In genomic region chr2:84617637-84618515, GRCm38 (mm10) we compare ENCODE assay signal across 8 mouse cellular contexts. TPM values are rescaled to one million over a fixed set of nuclear protein-coding genes. Genes with fewer than 3 reads are reported as not detected.
DNase-seq lines count a peak whose midpoint lies in the region; ATAC-seq lines count a peak whose summit lies in the region.

No protein-coding gene starts in this region.

- peaks cover 4% of the 10 kb centered on the region for H3K36me3 ChIP-seq in forebrain, embryonic 11.5 days (ENCODE audit: control insufficient read depth, insufficient read depth, low read length)
- H3K36me3 ChIP-seq in forebrain, embryonic 10.5 days (replicated peaks), result peaks cover 80% of the 10 kb centered on the region
- H3K36me3 ChIP-seq in heart, embryonic 15.5 days, result peaks cover 70% of the 10 kb centered on the region

- H3K9me3 ChIP-seq in forebrain, embryonic 11.5 days (ENCODE audit: control insufficient read depth, low read length), result no peaks in the 10 kb centered on the region
- no peaks in the 10 kb centered on the region for H3K9me3 ChIP-seq in forebrain, embryonic 10.5 days
- H3K9me3 ChIP-seq in heart, embryonic 15.5 days (replicated peaks), result no peaks in the 10 kb centered on the region

- H3K4me1 ChIP-seq in forebrain, embryonic 11.5 days (replicated peaks; ENCODE audit: control insufficient read depth, insufficient read depth, low read length), result no peaks in the 10 kb centered on the region
- no peaks in the 10 kb centered on the region for H3K4me1 ChIP-seq in forebrain, embryonic 10.5 days
- H3K4me1 ChIP-seq in heart, embryonic 15.5 days (replicated peaks), result peaks cover 20% of the 10 kb centered on the region

- H3K27ac ChIP-seq in forebrain, embryonic 11.5 days (ENCODE audit: low read depth, low read length), result no peak overlapping the region
- H3K27ac ChIP-seq in forebrain, embryonic 10.5 days, result no peak overlapping the region
- peak overlapping the region; percentile 76; the same call in 1 of the 2 replicates for H3K27ac ChIP-seq in heart, embryonic 15.5 days

- ATAC-seq in forebrain, embryonic 11.5 days (replicated peaks; ENCODE audit: low FRiP score), result peak; percentile 65; the same call in 1 of the 2 replicates
- ATAC-seq in heart, embryonic 15.5 days (replicated peaks; ENCODE audit: insufficient number of reproducible peaks, insufficient read depth, low FRiP score, low read depth), result peak; percentile 56; the same call in 1 of the 2 replicates
- ATAC-seq in monocyte, adult 5-6 weeks (replicated peaks; ENCODE audit: insufficient number of reproducible peaks, low FRiP score, low TSS enrichment, poor library complexity, severe bottlenecking), result peak; percentile 72; the same call in 1 of the 2 replicates

- H3K4me3 ChIP-seq in forebrain, embryonic 11.5 days (ENCODE audit: low read depth, low read length), result no peak overlapping the region
- H3K4me3 ChIP-seq in forebrain, embryonic 10.5 days, result no peak overlapping the region
- H3K4me3 ChIP-seq in heart, embryonic 15.5 days, result no peak overlapping the region

- H3K27me3 ChIP-seq in forebrain, embryonic 11.5 days (ENCODE audit: control insufficient read depth, insufficient read depth, low read length), result no peaks in the 10 kb centered on the region
- no peaks in the 10 kb centered on the region for H3K27me3 ChIP-seq in forebrain, embryonic 10.5 days (ENCODE audit: poor library complexity, severe bottlenecking)
- no peaks in the 10 kb centered on the region for H3K27me3 ChIP-seq in heart, embryonic 15.5 days

- H3K9ac ChIP-seq in forebrain, embryonic 11.5 days (ENCODE audit: low read length), result no peak overlapping the region
- H3K9ac ChIP-seq in heart, embryonic 15.5 days, result no peak overlapping the region

- intact Hi-C loops in left cerebral cortex, postnatal 25 days (cut with DNase I), result loop anchor here (2.0 kb wide), 1 partner anchor 43 kb away; no protein-coding TSS in a partner anchor

- WGBS in forebrain, embryonic 11.5 days, result 79% methylated on average over 3 of the region's 3 CpGs
- 81% methylated on average over 3 of the region's 3 CpGs for WGBS in forebrain, embryonic 10.5 days
- 57% methylated on average over 3 of the region's 3 CpGs for WGBS in heart, embryonic 15.5 days

- no peak overlapping the region for H3K4me2 ChIP-seq in forebrain, embryonic 11.5 days (ENCODE audit: low read depth, low read length, severe bottlenecking)
- H3K4me2 ChIP-seq in heart, embryonic 15.5 days, result no peak overlapping the region

- DNase-seq in forebrain, embryonic 11.5 days (ENCODE audit: low spot score), result no peak
- no peak for DNase-seq in forebrain, embryonic 10.5 days (ENCODE audit: extremely low spot score, low spot score)
- peak; percentile 65 for DNase-seq in ES-CJ7 (ENCODE audit: low read depth, low spot score)
- DNase-seq in cerebellum, postnatal 10 days, result peak; percentile 61 to 83
- DNase-seq in left cerebral cortex, postnatal 25 days (ENCODE audit: low spot score in 2 of 2), result peak; percentile 41 to 58
- no peak for DNase-seq in urinary bladder, postnatal 4 days (ENCODE audit: low spot score in 2 of 2)

RNA-seq across cellular contexts. Expression of gene Ctnnd1, which starts 32.7 kb away (rescaled TPM):
- 33.4 and 36.2 TPM in 2 replicates for polyA plus RNA-seq in forebrain, embryonic 11.5 days (2014; fragmentation: Nextera tagmentation; extraction: Ambion mirVana)
- 40.6 and 43.9 TPM in 2 replicates for polyA plus RNA-seq in forebrain, embryonic 10.5 days (2016; fragmentation: Nextera tagmentation; extraction: Ambion mirVana)
- 57.6 and 62.9 TPM in 2 replicates for polyA plus RNA-seq in heart, embryonic 15.5 days (2015; fragmentation: Nextera tagmentation; extraction: Ambion mirVana)
- 10 to 100 TPM; 69.0 to 69.4 TPM for total RNA-seq in left cerebral cortex, postnatal 25 days (2021)
- total RNA-seq in monocyte, adult 5-6 weeks (2017), result 7.9 to 20.7 TPM (median 8.5 TPM) in 3 replicates

RNA-seq across cellular contexts. Expression of gene Btbd18, which starts 41.0 kb away (rescaled TPM):
- polyA plus RNA-seq in forebrain, embryonic 11.5 days (2014; fragmentation: Nextera tagmentation; extraction: Ambion mirVana), result 0.36 and 0.77 TPM in 2 replicates
- 0.32 and 0.58 TPM in 2 replicates for polyA plus RNA-seq in forebrain, embryonic 10.5 days (2016; fragmentation: Nextera tagmentation; extraction: Ambion mirVana)
- polyA plus RNA-seq in heart, embryonic 15.5 days (2015; fragmentation: Nextera tagmentation; extraction: Ambion mirVana), result 0.10 TPM in 2 replicates
- total RNA-seq in left cerebral cortex, postnatal 25 days (2021), result not detected
- total RNA-seq in monocyte, adult 5-6 weeks (2017), result not detected in 3 replicates

RNA-seq across cellular contexts. Expression of gene Selenoh, which starts 52.7 kb away (rescaled TPM):
- polyA plus RNA-seq in forebrain, embryonic 11.5 days (2014; fragmentation: Nextera tagmentation; extraction: Ambion mirVana), result 494 and 502 TPM in 2 replicates
- polyA plus RNA-seq in forebrain, embryonic 10.5 days (2016; fragmentation: Nextera tagmentation; extraction: Ambion mirVana), result 552 and 592 TPM in 2 replicates
- polyA plus RNA-seq in heart, embryonic 15.5 days (2015; fragmentation: Nextera tagmentation; extraction: Ambion mirVana), result 203 and 214 TPM in 2 replicates
- total RNA-seq in left cerebral cortex, postnatal 25 days (2021), result 10 to 100 TPM; 31.7 to 39.6 TPM
- 34.9 to 47.7 TPM (median 37.5 TPM) in 3 replicates for total RNA-seq in monocyte, adult 5-6 weeks (2017)

RNA-seq across cellular contexts. Expression of gene Gm28635, which starts 60.0 kb away (rescaled TPM):
- polyA plus RNA-seq in forebrain, embryonic 11.5 days (2014; fragmentation: Nextera tagmentation; extraction: Ambion mirVana), result not detected in 2 replicates
- not detected in 2 replicates for polyA plus RNA-seq in forebrain, embryonic 10.5 days (2016; fragmentation: Nextera tagmentation; extraction: Ambion mirVana)
- not detected in 2 replicates for polyA plus RNA-seq in heart, embryonic 15.5 days (2015; fragmentation: Nextera tagmentation; extraction: Ambion mirVana)
- total RNA-seq in left cerebral cortex, postnatal 25 days (2021), result 1 to 10 TPM; 7.7 to 10.0 TPM
- total RNA-seq in monocyte, adult 5-6 weeks (2017), result 4.1 TPM in 1 of 3 replicates, not detected in the others

Comparison
In these comparisons a context has a peak if more than half of its experiments do, and no peak if none do; other contexts are left out.
1. DNase-seq: peak in ES-CJ7 (single experiment), cerebellum, postnatal 10 days (2 of 2) and left cerebral cortex, postnatal 25 days (2 of 2); none in forebrain, embryonic 11.5 days (single experiment), forebrain, embryonic 10.5 days (single experiment) and urinary bladder, postnatal 4 days (0 of 2).
2. Peak in every context shown above with its lines, with median percentiles within 50 percentile points of each other: ATAC-seq.